Mouse (Mus musculus) MEL (cell line): ENCODE results near the gene Lpgat1. TPM values are rescaled to one million over a fixed set of nuclear protein-coding genes. Genes with fewer than 3 reads are reported as not detected.

Experiments used
- DNase-seq: peaks from one replicate; pipeline ENCODE4 v3.0.0; 2011; ENCODE audit warnings: low read depth, low spot score
- H3K27ac ChIP-seq: 2 replicates; pipeline ENCODE4 v1.5.1; 2012; ENCODE audit warnings: low read depth, mild to moderate bottlenecking, control low read depth, low read length, moderate library complexity; ENCODE audit not compliant: control insufficient read depth
- H3K27me3 ChIP-seq, 2 experiments: fragments of 150-350 bp in 1 of 2; sonication (generic) in 1 of 2; 2 replicates each; pipeline ENCODE4 v1.6.1; 2012; ENCODE audit warnings: low read length in 2 of 2, mild to moderate bottlenecking in 2 of 2, improper control_type of control experiment in 1 of 2, moderate library complexity in 1 of 2; ENCODE audit not compliant: insufficient read depth in 2 of 2, control insufficient read depth in 1 of 2
- H3K36me3 ChIP-seq, 2 experiments: 2 replicates each; pipeline ENCODE4 v1.6.1; 2012 to 2014; ENCODE audit warnings: low read length in 2 of 2, improper control_type of control experiment in 1 of 2, inconsistent platforms in 1 of 2, mild to moderate bottlenecking in 1 of 2; ENCODE audit not compliant: insufficient read depth in 2 of 2, control insufficient read depth in 1 of 2
- H3K4me1 ChIP-seq, 2 experiments: fragments of 150-350 bp in 1 of 2; sonication (generic) in 1 of 2; 2 replicates each; pipeline ENCODE4 v1.6.1; 2012; ENCODE audit warnings: low read length in 2 of 2, improper control_type of control experiment in 1 of 2, mild to moderate bottlenecking in 1 of 2; ENCODE audit not compliant: insufficient read depth in 2 of 2, control insufficient read depth in 1 of 2
- H3K4me3 ChIP-seq, 2 experiments: fragments of 150-350 bp in 1 of 2; sonication (generic) in 1 of 2; 2 replicates each; pipeline ENCODE4 v1.5.1; 2012; ENCODE audit warnings: low read depth in 2 of 2, low read length in 2 of 2, mild to moderate bottlenecking in 2 of 2, moderate library complexity in 2 of 2, control low read depth in 1 of 2, improper control_type of control experiment in 1 of 2; ENCODE audit not compliant: control insufficient read depth in 1 of 2, insufficient read depth in 1 of 2
- H3K79me2 ChIP-seq: 2 replicates; pipeline ENCODE4 v1.6.1; 2012; ENCODE audit warnings: mild to moderate bottlenecking, low read length, moderate library complexity; ENCODE audit not compliant: control insufficient read depth, poor library complexity, insufficient read depth
- H3K9ac ChIP-seq: 2 replicates; pipeline ENCODE4 v1.6.1; 2012; ENCODE audit warnings: low read depth, mild to moderate bottlenecking, control low read depth, low read length, moderate library complexity; ENCODE audit not compliant: control insufficient read depth, poor library complexity, severe bottlenecking
- H3K9me3 ChIP-seq: fragments of 150-350 bp; sonication (generic); replicated peaks from 2 replicates; pipeline ENCODE4 v1.6.1; 2012; ENCODE audit warnings: mild to moderate bottlenecking, low read length, improper control_type of control experiment, moderate library complexity; ENCODE audit not compliant: insufficient read depth
- BHLHE40 ChIP-seq: IDR thresholded peaks from 2 replicates; pipeline ENCODE4 v1.6.1; 2012; ENCODE audit warnings: low read depth, mild to moderate bottlenecking, inconsistent platforms, low read length, improper control_type of control experiment, borderline replicate concordance
- CHD1 ChIP-seq: IDR thresholded peaks from 2 replicates; pipeline ENCODE4 v1.6.1; 2012; ENCODE audit warnings: low read depth, mild to moderate bottlenecking, inconsistent platforms, low read length, improper control_type of control experiment
- CTCF ChIP-seq, 3 experiments: IDR thresholded peaks in 2 of 3; conservative IDR thresholded peaks in 1 of 3; 2 replicates each; pipeline ENCODE4 v1.5.1; 2011 to 2012; ENCODE audit warnings: low read length in 3 of 3, low read depth in 2 of 3, mild to moderate bottlenecking in 2 of 3, improper control_type of control experiment in 1 of 3, inconsistent platforms in 1 of 3, mixed read lengths in 1 of 3, moderate library complexity in 1 of 3; ENCODE audit not compliant: control insufficient read depth in 1 of 3, insufficient read depth in 1 of 3, poor library complexity in 1 of 3, severe bottlenecking in 1 of 3
- EP300 ChIP-seq, 2 experiments: IDR thresholded peaks; 2 replicates each; pipeline ENCODE4 v1.6.1; 2011; ENCODE audit warnings: improper control_type of control experiment in 2 of 2, low read length in 2 of 2, low read depth in 1 of 2, mild to moderate bottlenecking in 1 of 2
- ETS1 ChIP-seq: IDR thresholded peaks from 2 replicates; pipeline ENCODE4 v1.6.1; 2012; ENCODE audit warnings: low read depth, mild to moderate bottlenecking, inconsistent platforms, low read length, improper control_type of control experiment, moderate library complexity
- GATA1 ChIP-seq: IDR thresholded peaks from 2 replicates; pipeline ENCODE4 v1.6.1; 2011; ENCODE audit warnings: low read depth, low read length, improper control_type of control experiment
- JUND ChIP-seq: IDR thresholded peaks from 2 replicates; pipeline ENCODE4 v1.6.1; 2011; ENCODE audit warnings: low read depth, mild to moderate bottlenecking, improper control_type of control experiment, low read length
- MAX ChIP-seq: IDR thresholded peaks from 2 replicates; pipeline ENCODE4 v1.6.1; 2011; ENCODE audit warnings: low read length, improper control_type of control experiment
- MEF2A ChIP-seq: IDR thresholded peaks from 2 replicates; pipeline ENCODE4 v1.6.1; 2014; ENCODE audit warnings: low read depth, mild to moderate bottlenecking, inconsistent platforms, low read length, improper control_type of control experiment; ENCODE audit not compliant: poor library complexity, insufficient replicate concordance, severe bottlenecking; ENCODE audit errors: extremely low read depth
- MYB ChIP-seq: IDR thresholded peaks from 2 replicates; pipeline ENCODE4 v1.6.1; 2011; ENCODE audit warnings: mild to moderate bottlenecking, low read depth, low read length, improper control_type of control experiment
- POLR2A ChIP-seq, 2 experiments: IDR thresholded peaks; 2 replicates each; pipeline ENCODE4 v1.6.1; 2011 to 2012; ENCODE audit warnings: low read length in 2 of 2, mild to moderate bottlenecking in 2 of 2, control low read depth in 1 of 2, improper control_type of control experiment in 1 of 2, low read depth in 1 of 2, moderate library complexity in 1 of 2; ENCODE audit not compliant: control insufficient read depth in 1 of 2, insufficient read depth in 1 of 2, poor library complexity in 1 of 2
- POLR2AphosphoS2 ChIP-seq: IDR thresholded peaks from 2 replicates; pipeline ENCODE4 v1.6.1; 2011; ENCODE audit warnings: low read length, improper control_type of control experiment
- RAD21 ChIP-seq: IDR thresholded peaks from 2 replicates; pipeline ENCODE4 v1.6.1; 2011; ENCODE audit warnings: mild to moderate bottlenecking, low read depth, low read length, improper control_type of control experiment
- RCOR1 ChIP-seq: IDR thresholded peaks from 2 replicates; pipeline ENCODE4 v1.6.1; 2012; ENCODE audit warnings: low read depth, mild to moderate bottlenecking, inconsistent platforms, low read length, improper control_type of control experiment
- SIN3A ChIP-seq: IDR thresholded peaks from 2 replicates; pipeline ENCODE4 v1.6.1; 2012; ENCODE audit warnings: low read length, improper control_type of control experiment, inconsistent platforms
- TBP ChIP-seq: IDR thresholded peaks from 2 replicates; pipeline ENCODE4 v1.8.0; 2011; ENCODE audit warnings: low read depth, low read length, improper control_type of control experiment
- TCF12 ChIP-seq: IDR thresholded peaks from 2 replicates; pipeline ENCODE4 v1.6.1; 2014; ENCODE audit warnings: low read depth, mild to moderate bottlenecking, inconsistent platforms, low read length, improper control_type of control experiment, moderate library complexity
- UBTF ChIP-seq: IDR thresholded peaks from 2 replicates; pipeline ENCODE4 v1.6.1; 2012; ENCODE audit warnings: low read depth, mild to moderate bottlenecking, inconsistent platforms, low read length, improper control_type of control experiment, moderate library complexity, borderline replicate concordance; ENCODE audit not compliant: insufficient read depth
- ZC3H11A ChIP-seq: IDR thresholded peaks from 2 replicates; pipeline ENCODE4 v1.6.1; 2012; ENCODE audit warnings: low read depth, mild to moderate bottlenecking, inconsistent platforms, low read length, improper control_type of control experiment
- ZKSCAN1 ChIP-seq: IDR thresholded peaks from 2 replicates; pipeline ENCODE4 v1.6.1; 2012; ENCODE audit warnings: low read depth, mild to moderate bottlenecking, inconsistent platforms, low read length, improper control_type of control experiment, moderate library complexity
- ZMIZ1 ChIP-seq: IDR thresholded peaks from 2 replicates; pipeline ENCODE4 v1.6.1; 2012; ENCODE audit warnings: low read depth, mild to moderate bottlenecking, inconsistent platforms, low read length, improper control_type of control experiment, moderate library complexity
- ZNF384 ChIP-seq: IDR thresholded peaks from 2 replicates; pipeline ENCODE4 v1.6.1; 2012; ENCODE audit warnings: low read depth, mild to moderate bottlenecking, inconsistent platforms, low read length, improper control_type of control experiment
- polyA plus RNA-seq, 2 experiments: library from polyadenylated mRNA; stranded (reverse) in 1 of 2; unstranded in 1 of 2; fragments of >175 nt in 1 of 2; fragments of >200 nt in 1 of 2; gene quantifications; 2 replicates each; pipeline versions ENCODE4 v1.2.1 to v1.2.4; 2012; ENCODE audit warnings: low replicate concordance in 2 of 2, low read depth in 1 of 2; ENCODE audit not compliant: insufficient read length in 2 of 2, insufficient read depth in 1 of 2, missing spikeins in 1 of 2
- total RNA-seq: library from RNA; depleted of rRNA; stranded (reverse); fragments of 300-350 nt; gene quantifications from 2 replicates; pipeline ENCODE4 v1.2.3, GENCODE M21; 2012

The Lpgat1 gene
- total and polyA plus RNA-seq, 3 experiments: not detected

DNA sequence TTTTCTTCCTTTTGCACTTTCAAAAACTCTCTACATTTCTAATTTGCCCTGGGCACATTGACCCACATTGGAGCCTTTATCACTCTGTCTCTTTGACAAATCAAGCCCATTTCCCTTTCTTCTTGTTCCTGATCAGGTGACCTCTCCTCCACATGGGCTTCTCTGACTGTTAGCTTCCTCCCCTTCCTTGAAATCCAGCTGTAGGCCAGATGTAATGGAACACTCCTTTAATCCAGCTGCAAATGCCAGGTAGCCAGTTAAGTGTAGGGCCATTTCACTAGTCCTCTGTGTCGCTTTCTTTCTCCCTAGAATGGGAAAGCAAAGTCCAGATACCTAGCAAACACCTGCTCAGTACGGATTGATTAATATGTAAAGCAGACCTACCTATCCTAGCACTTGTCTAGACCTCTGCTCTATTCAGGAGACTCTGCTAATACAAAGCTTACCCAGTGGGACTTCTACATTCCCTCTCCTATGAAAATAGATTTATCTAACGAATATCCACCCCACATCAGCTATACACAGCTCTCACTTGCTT lies 11.0 kb upstream of the Lpgat1 start:
- no peaks in the 10 kb centered on the region for H3K9me3 ChIP-seq
- DNase-seq: no peak

DNA sequence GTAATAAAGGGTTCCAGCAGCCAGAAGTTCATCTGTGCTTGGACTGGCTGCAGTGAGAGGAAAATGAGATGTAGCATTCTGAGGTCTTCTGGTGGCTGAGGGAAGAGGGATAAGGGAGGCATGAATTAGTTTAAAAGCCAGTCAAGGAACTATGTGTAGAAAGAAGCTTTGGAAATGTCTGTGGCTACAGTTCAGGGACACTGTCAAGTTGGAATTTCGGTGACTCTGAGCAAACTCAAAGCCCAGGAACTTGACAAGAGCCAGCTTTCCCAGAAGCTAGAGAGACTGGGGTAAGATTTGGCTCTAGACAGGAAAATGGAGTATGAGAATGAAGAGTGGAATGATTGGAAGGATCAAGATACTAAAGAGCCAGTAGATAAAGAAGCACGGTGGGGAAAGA lies 7.8 kb upstream of the Lpgat1 start:
- Histone ChIP-seq H3K36me3 (no peaks in the 10 kb centered on the region), H3K9ac (no peak overlapping the region), H3K27me3 (peaks cover 11 to 22% of the 10 kb centered on the region in 2 experiments), H3K79me2 (no peaks in the 10 kb centered on the region), H3K27ac (no peak overlapping the region), H3K4me1 (no peaks in the 10 kb centered on the region), H3K4me3 (no peak overlapping the region), H3K9me3 (no peaks in the 10 kb centered on the region)
- TF ChIP-seq POLR2A (IDR thresholded peaks at IDR 0.05; ENCODE audit: control insufficient read depth in 1 of 2, insufficient read depth in 1 of 2, low read depth in 1 of 2, low read length in 2 of 2, poor library complexity in 1 of 2) (no peak), POLR2AphosphoS2 (no peak), SIN3A (no peak), ETS1 (no peak), GATA1 (no peak), CTCF (IDR thresholded peaks at IDR 0.05 in 2 of 3, conservative IDR thresholded peaks at IDR 0.05 in 1 of 3; ENCODE audit: control insufficient read depth in 1 of 3, insufficient read depth in 1 of 3, low read depth in 2 of 3, low read length in 3 of 3, poor library complexity in 1 of 3, severe bottlenecking in 1 of 3) (no peak), CHD1 (no peak), TCF12 (no peak), RAD21 (no peak), ZC3H11A (no peak), JUND (no peak), MEF2A (no peak), ZKSCAN1 (no peak), EP300 (IDR thresholded peaks at IDR 0.05; ENCODE audit: low read depth in 1 of 2, low read length in 2 of 2) (no peak), ZMIZ1 (no peak)
- no peak for DNase-seq

More for the DNA sequence above, 11.0 kb upstream of the Lpgat1 start:
- Histone ChIP-seq H3K27ac (no peak overlapping the region), H3K4me3 (no peak overlapping the region), H3K27me3 (peaks cover 18 to 34% of the 10 kb centered on the region in 2 experiments), H3K79me2 (no peaks in the 10 kb centered on the region), H3K4me1 (no peaks in the 10 kb centered on the region), H3K36me3 (no peaks in the 10 kb centered on the region), H3K9ac (no peak overlapping the region)
- TF ChIP-seq BHLHE40 (no peak), RCOR1 (no peak), ZNF384 (no peak), UBTF (no peak), RAD21 (no peak), TCF12 (no peak), MYB (no peak), TBP (no peak), ETS1 (no peak), MAX (no peak)
